Mouse (Mus musculus) right cerebral cortex, adult 18-20 months (tissue): ENCODE data around the gene Srp72.

Source experiments
- DNase-seq: peaks from one replicate; pipeline ENCODE4 v3.0.0; 2022; ENCODE audit warnings: mixed read lengths

The Srp72 gene

DNA sequence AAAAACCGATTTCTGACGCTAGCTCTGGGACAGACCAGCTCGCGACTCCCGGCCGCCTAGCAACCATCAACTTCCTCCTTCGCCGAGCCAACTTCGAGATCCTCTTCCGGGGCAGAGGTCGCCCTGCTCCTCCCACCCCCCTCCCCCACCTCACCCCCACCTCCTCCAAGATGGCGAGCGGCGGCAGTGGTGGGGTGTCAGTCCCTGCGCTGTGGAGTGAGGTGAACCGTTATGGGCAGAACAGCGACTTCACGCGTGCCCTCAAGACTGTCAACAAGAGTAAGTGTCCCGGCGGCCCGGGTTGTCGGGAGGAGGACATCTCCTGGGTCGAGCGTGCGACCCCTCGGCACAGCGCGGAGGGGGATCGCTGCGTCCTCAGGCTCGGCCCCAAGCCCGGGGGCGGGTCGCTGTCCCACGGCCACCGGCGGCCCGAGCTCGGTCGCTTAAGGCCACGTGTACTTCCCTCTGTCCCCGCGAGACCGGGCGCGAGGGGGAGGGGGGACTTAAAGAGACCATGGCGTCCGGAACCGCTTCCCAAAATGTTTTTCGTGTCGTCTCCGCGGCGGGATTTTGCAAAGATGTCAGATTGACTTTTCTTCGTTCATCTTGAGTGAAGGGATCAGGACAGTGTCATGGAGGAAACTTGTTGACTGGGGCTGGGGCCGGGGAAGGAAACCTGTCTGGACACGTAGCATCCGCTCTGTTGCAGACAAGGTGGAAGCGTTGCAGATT, at the start of gene Srp72:
TSS of gene Srp72 (plus strand) at position 130 of the 732 bp plus-strand sequence.
- DNase-seq, result peak; percentile 81

- DNase-seq, result peak; percentile 33
These were observed 46.2 kb upstream of the Srp72 start for GRCm38 (mm10) chr5:76928124-76928832.

GRCm38 (mm10) chr5:76929180-76929877, 45.2 kb upstream of the Srp72 start:
- no peak for DNase-seq

GRCm38 (mm10) chr5:76939717-76940116, 34.8 kb upstream of the Srp72 start:
- no peak for DNase-seq

DNA sequence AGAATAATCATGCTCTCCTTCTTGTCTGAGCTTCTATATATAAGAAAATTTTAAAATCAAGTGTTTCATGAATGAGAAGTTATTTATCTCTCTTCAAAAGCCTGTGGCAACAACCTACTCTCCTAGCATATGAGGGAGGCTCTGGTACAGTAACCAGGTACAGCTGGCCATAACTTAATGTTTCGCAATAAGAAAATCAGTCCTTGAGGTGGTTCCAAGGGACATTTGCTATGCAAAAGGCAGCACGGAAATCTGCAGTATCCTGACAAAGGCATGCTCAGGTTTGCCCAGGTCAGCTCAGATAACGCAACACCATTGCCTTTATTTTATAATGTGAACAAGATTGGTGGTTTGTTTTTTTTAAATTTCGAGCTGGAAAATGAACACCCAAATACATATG, 32.5 kb upstream of the Srp72 start:
- no peak for DNase-seq

DNA sequence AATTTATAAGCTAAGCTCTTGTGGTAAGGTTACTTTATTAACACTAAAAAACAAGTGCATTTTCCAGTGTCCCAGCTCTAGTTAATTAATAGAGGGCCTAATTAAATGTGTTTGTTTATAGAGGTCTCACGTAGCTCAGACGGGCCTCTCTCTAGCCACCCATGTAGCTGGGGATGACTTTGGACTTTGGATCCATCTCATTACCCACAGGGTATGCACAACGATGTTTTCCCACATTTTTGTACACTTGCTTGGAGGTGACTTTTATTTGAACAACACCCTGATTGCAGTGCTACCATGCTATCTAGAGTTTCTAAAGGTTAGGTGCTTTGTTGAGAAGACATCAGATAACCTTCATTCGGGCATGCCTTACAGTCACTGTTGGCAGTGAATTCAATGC, 32.0 kb upstream of the Srp72 start:
- DNase-seq, result no peak

DNA sequence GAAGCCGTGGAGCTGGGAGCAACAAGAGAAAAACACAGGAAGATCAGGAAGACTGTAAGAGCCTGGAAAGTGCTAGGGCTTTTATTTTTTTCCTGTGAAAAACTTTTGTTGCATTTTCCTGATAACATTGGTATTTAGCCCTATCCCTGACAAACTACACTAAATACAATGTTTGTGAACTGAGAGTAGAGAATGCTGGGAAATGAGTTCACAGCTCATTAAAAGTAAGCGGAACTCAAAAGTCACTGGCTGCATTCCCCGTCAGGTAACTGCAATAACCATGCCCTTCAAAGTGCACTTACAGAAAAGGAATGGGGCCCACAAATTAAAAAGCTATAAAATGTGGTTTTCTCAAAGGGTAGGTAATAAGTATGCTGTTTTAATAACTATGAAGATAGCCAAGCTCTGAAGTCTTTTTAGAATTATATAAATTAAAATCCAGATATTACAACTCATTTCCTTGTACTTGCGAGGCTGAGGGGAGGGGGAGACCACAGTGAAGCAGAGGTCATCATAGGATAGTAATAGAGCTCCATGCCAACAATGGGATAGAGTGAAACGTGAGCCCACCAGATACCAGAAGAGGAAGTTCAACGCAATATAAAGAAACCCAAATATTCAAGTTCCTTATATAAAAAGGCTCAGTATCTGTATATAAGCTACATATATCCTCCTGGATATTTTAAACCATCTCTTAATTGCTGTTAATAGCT, 29.4 kb upstream of the Srp72 start:
- no peak for DNase-seq

- no peak for DNase-seq
These were observed 28.8 kb upstream of the Srp72 start for GRCm38 (mm10) chr5:76945678-76946033.

GRCm38 (mm10) chr5:76947142-76947541, 27.3 kb upstream of the Srp72 start:
- no peak for DNase-seq

GRCm38 (mm10) chr5:76947758-76948157, 26.7 kb upstream of the Srp72 start:
- DNase-seq, result no peak

DNA sequence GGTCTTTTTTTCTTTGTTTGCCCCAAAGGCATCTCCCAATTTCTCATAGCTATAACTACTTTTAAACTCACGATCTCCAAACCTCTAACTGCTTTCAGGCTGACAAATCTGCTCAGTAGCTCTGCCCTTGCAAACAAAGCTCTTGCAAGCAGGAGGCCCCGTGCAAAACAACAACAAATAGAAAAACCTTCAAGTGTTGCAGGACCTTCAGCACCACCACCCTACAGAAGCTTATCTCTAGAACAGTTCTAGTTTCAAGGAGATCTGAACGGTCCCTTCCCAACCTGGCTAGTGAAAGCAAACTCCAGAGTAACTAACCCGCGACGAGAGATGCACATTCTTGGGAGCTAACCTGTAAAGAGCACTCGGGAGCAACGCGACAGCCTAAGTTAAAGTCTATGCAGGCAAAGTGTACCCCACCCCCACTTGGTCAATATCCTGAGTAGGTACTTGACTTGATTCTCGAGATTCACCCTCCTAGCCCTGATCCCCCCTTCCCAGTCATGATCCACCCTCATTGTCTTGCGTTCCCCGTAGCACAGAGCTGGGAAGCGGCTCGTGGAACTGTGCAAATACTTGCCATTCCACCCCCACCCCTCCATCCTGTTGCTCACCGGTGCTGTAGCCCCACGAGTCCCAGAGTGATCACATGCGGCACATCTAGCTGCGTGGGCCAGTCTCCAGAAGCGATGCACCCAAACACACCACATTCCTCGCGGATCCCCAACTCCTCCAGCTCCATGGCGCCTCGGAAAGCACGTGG, 24.0 kb upstream of the Srp72 start:
- DNase-seq, result no peak

DNA sequence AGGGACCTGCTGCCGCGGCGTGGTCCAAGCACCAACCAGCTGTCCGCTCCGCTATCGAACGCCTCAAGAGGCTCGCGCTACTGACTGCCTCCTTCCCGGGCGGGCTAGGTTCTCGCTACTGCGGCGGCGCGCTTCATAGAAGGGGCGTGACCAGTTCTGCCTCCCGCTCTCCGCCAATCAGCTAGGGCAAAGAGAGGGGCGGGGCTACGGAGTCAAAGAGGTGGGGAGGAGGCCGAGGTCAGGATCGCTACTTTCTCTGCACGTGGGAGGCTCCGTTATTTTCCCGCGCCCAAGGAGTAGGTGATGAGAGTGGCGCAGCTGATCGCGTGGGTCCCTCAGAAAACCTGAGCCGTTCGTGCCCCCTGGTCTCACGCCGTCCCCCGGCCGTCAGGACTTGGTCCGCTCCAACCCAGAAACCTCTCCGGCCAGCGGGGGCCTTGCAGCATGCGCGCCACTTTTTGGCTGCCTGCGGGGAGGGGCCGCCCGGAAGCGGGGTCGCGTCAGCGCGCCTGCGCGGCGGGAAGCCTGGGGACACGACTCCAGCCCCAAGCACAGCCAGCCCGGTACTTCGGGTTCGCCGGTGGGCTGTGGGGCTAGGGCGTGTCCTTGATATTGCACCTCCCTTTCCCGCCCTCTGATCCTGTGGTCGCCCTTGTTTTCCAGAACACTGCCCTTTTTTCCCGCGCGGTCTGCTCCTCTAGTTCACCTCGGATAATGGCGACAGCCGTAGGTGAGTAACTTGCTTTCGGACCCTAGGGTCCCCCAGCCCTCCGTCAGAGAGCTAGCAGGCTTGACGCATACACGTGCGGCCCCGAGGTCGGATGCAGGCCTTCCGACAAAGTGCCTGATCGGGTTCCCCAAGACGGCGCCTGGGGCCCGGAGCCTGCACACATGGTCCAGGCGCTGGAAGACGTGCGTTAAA, 23.1 kb upstream of the Srp72 start, which contains the start of the genes Paics and Ppat:
TSS of gene Paics (plus strand) at position 202 of the 922 bp plus-strand sequence.
TSS of gene Ppat (minus strand) at position 473 of the 922 bp plus-strand sequence.
- peak; percentile 98 for DNase-seq

DNA sequence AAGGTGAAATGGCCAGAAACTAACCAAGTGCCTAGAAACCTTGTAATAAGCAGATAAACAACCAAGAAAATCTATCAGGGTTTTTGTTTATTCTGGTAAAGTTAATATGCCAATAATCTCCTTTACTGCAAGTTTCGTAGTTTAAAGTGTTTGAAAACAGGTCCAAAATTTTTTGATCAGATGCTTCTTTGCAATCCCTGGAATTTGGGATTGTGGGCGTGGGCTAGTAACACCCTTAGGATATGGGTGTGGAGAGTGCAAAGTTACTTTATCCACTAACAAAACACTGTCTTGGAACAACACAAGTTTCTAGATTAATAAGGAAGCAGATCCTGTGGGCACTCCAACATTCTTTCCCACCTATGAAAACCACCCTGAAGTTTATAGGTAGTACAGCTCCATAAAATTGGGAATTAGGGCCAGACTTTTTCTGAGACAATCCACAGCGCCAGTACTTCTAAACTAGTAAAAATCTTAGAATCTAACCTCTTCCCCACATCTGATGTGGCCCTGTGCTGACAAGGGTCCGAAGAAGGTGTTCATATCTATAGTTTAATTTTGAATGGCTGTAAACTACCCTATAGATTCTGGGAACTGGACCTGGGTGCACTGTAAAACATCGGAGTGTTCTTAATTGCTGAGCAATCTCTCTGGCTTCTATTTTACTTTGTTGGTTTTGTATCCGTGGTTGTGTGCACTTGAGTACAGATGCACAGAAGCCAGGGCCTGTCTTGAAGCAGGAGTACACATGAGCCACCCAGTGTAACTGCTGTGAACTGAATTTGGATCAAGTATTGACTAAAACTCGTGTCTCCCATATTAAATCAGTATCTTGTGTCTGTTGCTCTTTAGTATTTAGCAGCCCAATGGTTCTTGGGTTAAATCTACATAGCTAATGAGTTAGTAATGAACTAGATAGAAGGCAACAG, 22.1 kb upstream of the Srp72 start:
- DNase-seq, result no peak

- no peak for DNase-seq
These were observed 20.7 kb upstream of the Srp72 start for GRCm38 (mm10) chr5:76953794-76954193.

DNA sequence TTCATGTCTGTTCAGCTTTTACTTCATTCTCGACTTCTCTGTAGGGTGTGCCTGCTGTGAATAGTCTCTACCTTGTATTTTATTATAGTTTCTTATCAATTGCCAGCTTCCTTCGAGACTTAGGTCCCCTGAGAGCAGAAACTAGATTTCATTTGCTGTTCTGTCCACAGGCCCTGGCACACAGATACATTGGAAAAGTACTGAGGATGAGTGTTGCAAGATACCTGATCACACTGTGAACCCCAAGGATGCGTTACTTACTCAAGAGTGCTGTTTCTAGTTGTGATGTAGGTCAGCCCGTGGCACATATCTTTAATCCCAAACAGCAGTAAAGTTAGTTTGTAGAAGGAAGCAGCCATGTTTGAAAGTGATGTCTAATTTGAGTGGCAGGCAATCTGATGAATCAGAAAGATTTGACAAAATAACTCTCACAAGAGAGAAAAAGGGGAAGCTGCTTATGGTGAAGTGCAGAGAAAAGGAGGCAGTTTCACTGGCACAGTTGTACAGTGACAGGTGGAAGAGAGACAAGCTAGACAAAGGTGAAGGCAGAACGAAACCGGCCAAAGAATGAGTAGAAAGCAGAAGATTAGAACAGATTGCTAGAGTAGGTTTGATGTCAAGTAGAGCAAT, 20.1 kb upstream of the Srp72 start:
- no peak for DNase-seq

- no peak for DNase-seq
These were observed 19.0 kb upstream of the Srp72 start for GRCm38 (mm10) chr5:76955474-76955873.

DNA sequence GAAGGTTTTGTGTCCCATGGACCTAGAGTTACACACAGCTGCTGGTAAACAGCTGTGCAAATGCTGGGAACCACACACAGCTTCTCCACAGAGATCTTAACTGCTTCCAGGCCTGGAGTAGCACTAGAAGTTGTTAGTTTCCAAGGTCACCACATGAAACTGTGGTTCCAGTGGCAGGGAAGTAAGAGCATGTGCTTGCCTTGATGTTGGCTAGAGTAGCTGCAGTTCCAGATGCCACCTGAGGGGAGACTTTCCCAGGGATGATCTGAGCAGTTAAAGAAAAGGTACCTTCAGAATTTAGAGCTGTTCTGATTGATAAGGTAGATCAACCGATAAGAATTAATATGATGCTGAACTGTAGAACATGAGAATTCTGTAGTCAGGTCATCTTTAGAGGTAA, 16.5 kb upstream of the Srp72 start:
- DNase-seq, result no peak

- DNase-seq, result no peak
These were observed 14.9 kb upstream of the Srp72 start for GRCm38 (mm10) chr5:76959587-76959986.

- DNase-seq, result no peak
These were observed 11.9 kb upstream of the Srp72 start for GRCm38 (mm10) chr5:76962545-76962944.
